Mouse (Mus musculus) liver, embryonic 13.5 days (tissue): ENCODE measurements around the gene Nxt1. TPM values are rescaled to one million over a fixed set of nuclear protein-coding genes. Genes with fewer than 3 reads are reported as not detected.

Experiments used
- ATAC-seq: fragments of 200-750 bp; cut with Nextera tagmentation; 2 replicates; pipeline ENCODE4 v1.8.0; 2017; ENCODE audit warnings: low read depth, mild to moderate bottlenecking, moderate number of reproducible peaks, moderate library complexity
- DNase-seq: peaks from one replicate; pipeline ENCODE4 v3.0.0; 2022
- H3K27ac ChIP-seq: fragments of 300-500 bp; sonication (generic); 2 replicates; pipeline ENCODE4 v1.5.1; 2015; ENCODE audit warnings: moderate library complexity, mild to moderate bottlenecking, inconsistent platforms
- H3K27me3 ChIP-seq: fragments of 300-500 bp; sonication (generic); 2 replicates; pipeline ENCODE4 v1.6.1; 2015; ENCODE audit warnings: mild to moderate bottlenecking, inconsistent platforms
- H3K36me3 ChIP-seq: fragments of 300-500 bp; sonication (generic); 2 replicates; pipeline ENCODE4 v1.6.1; 2015; ENCODE audit warnings: mild to moderate bottlenecking, inconsistent platforms
- H3K4me1 ChIP-seq: fragments of 300-500 bp; sonication (generic); replicated peaks from 2 replicates; pipeline ENCODE4 v1.6.1; 2015; ENCODE audit warnings: inconsistent platforms
- H3K4me2 ChIP-seq: fragments of 300-500 bp; sonication (generic); 2 replicates; pipeline ENCODE4 v1.6.1; 2015; ENCODE audit warnings: inconsistent platforms, mild to moderate bottlenecking, moderate library complexity
- H3K4me3 ChIP-seq: fragments of 300-500 bp; sonication (generic); replicated peaks from 2 replicates; pipeline ENCODE4 v1.5.1; 2015; ENCODE audit warnings: mild to moderate bottlenecking, inconsistent platforms
- H3K9ac ChIP-seq: fragments of 300-500 bp; sonication (generic); 2 replicates; pipeline ENCODE4 v1.6.1; 2015; ENCODE audit warnings: mild to moderate bottlenecking, inconsistent platforms
- H3K9me3 ChIP-seq: fragments of 300-500 bp; sonication (generic); replicated peaks from 2 replicates; pipeline ENCODE4 v1.6.1; 2016; ENCODE audit warnings: inconsistent platforms
- WGBS: fragments of 180-500 bp; shearing (Covaris S2); methylation state at CpG from one replicate; pipeline ENCODE4 v1.1.7; 2015; ENCODE audit not compliant: insufficient replicate concordance; 5-methylcytosine and 5-hydroxymethylcytosine counted together
- polyA plus RNA-seq: library from polyadenylated mRNA; unstranded; fragments of >200 nt; fragmentation: Nextera tagmentation; extraction: Ambion mirVana; gene quantifications from 2 replicates; pipeline ENCODE4 v1.2.1, GENCODE M21; 2015

The Nxt1 gene
- polyA plus RNA-seq, 1 experiment from 2014 or later = 64.2 TPM

DNA sequence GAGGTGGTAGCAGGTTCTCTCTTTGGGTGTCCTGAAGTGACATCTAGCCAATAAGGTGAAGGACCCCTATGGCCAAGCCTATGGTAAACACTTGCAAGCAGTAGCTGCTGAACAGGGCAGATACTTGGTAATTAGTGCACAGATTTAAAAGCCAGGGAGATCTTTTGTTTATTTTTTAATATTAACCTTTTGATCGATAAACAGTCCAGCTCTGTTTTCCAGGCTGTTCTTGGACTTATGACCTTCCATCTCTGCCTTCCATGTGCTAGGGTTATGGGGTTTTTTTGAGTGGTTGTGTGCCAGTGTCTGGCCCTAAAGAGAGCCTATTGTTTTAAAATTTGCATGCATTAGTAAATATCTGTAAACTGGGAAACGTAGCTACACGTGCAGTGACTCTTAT lies 17.9 kb downstream of the Nxt1 start:
- Histone ChIP-seq H3K4me2 (no peak overlapping the region), H3K9me3 (no peaks in the 10 kb centered on the region), H3K27me3 (no peaks in the 10 kb centered on the region), H3K36me3 (peaks cover 60% of the 10 kb centered on the region), H3K9ac (no peak overlapping the region), H3K4me3 (no peak overlapping the region), H3K4me1 (peaks cover 6% of the 10 kb centered on the region; the same call in 1 of the 2 replicates), H3K27ac (no peak overlapping the region)
- DNase-seq = no peak
- WGBS = 79% methylated on average over 3 of the region's 3 CpGs
- no peak for ATAC-seq

DNA sequence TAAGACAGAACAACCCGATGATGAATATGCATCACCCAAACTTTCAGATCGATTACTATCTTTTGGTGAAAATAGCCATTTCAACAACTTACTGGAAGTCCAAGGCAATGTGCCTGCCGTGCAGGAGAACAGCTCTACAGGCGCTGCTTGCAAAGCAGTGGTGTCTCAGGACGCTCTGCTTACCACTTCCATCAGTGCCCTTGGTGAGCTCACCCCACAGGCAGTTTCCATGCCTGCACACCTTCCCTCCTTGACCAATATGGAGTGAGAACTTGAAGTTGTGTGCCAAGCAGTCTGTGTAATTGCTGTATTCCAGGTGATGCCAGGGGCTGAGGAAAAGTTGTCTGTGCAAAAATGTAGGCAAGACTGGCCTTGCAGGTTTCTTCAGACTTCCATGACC lies 18.4 kb downstream of the Nxt1 start:
- H3K4me3 ChIP-seq = no peak overlapping the region
- H3K36me3 ChIP-seq = peaks cover 60% of the 10 kb centered on the region
- H3K27me3 ChIP-seq = no peaks in the 10 kb centered on the region
- no peaks in the 10 kb centered on the region for H3K9me3 ChIP-seq
- H3K27ac ChIP-seq = no peak overlapping the region
- ATAC-seq (no peak), DNase-seq (no peak)
- WGBS = 78% methylated on average over 5 of the region's 5 CpGs
- no peak overlapping the region for H3K9ac ChIP-seq
- H3K4me1 ChIP-seq = peaks cover 6% of the 10 kb centered on the region; the same call in 1 of the 2 replicates
- no peak overlapping the region for H3K4me2 ChIP-seq

DNA sequence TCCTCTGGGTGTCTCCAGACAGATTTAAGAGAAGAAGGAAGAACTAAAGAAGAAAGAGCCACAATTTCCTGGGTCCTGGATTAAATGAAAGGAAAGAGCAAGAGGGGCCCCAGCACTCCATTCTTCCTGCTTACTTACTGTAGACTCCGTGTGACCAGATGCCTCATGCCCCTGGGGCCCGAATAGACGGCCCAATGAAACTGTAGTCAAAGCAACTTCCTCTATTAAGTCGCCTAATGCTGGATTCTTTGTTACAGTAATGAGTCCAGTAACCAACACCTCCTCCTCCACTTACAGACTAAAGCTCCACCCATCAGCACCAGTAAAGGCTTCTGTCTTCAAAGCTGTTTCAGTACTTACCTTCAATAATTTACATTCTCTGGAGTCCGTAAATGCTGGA lies 26.2 kb downstream of the Nxt1 start:
- peaks cover 8% of the 10 kb centered on the region; the same call in 1 of the 2 replicates for H3K36me3 ChIP-seq
- ATAC-seq (no peak), DNase-seq (no peak)
- no peaks in the 10 kb centered on the region for H3K9me3 ChIP-seq
- 55% methylated on average over 5 of the region's 5 CpGs for WGBS
- H3K9ac ChIP-seq = no peak overlapping the region
- no peak overlapping the region for H3K4me3 ChIP-seq
- no peak overlapping the region for H3K27ac ChIP-seq
- H3K4me2 ChIP-seq = no peak overlapping the region
- no peaks in the 10 kb centered on the region for H3K4me1 ChIP-seq
- H3K27me3 ChIP-seq = no peaks in the 10 kb centered on the region

GRCm38 (mm10) chr2:148706409-148707201 lies 34.2 kb downstream of the Nxt1 start:
- Histone ChIP-seq H3K4me1 (no peaks in the 10 kb centered on the region), H3K27me3 (no peaks in the 10 kb centered on the region), H3K9me3 (no peaks in the 10 kb centered on the region), H3K36me3 (no peaks in the 10 kb centered on the region), H3K4me3 (no peak overlapping the region), H3K4me2 (no peak overlapping the region), H3K9ac (no peak overlapping the region), H3K27ac (no peak overlapping the region)
- WGBS = 74% methylated on average over 15 of the region's 15 CpGs
- no peak for ATAC-seq
- DNase-seq = no peak

- DNase-seq = no peak
- no peak overlapping the region for H3K4me3 ChIP-seq
- H3K4me1 ChIP-seq = no peaks in the 10 kb centered on the region
- no peak for ATAC-seq
- no peaks in the 10 kb centered on the region for H3K27me3 ChIP-seq
- no peak overlapping the region for H3K4me2 ChIP-seq
- no peaks in the 10 kb centered on the region for H3K36me3 ChIP-seq
- no peak overlapping the region for H3K9ac ChIP-seq
- 67% methylated on average over 6 of the region's 6 CpGs for WGBS
- no peak overlapping the region for H3K27ac ChIP-seq
- H3K9me3 ChIP-seq = no peaks in the 10 kb centered on the region
Measured at GRCm38 (mm10) chr2:148707202-148707530, 34.8 kb downstream of the Nxt1 start.

- no peaks in the 10 kb centered on the region for H3K36me3 ChIP-seq
- ATAC-seq = no peak
- H3K9me3 ChIP-seq = no peaks in the 10 kb centered on the region
- H3K4me2 ChIP-seq = no peak overlapping the region
- no peaks in the 10 kb centered on the region for H3K27me3 ChIP-seq
- no peak overlapping the region for H3K4me3 ChIP-seq
- H3K9ac ChIP-seq = no peak overlapping the region
- no peak for DNase-seq
- H3K27ac ChIP-seq = no peak overlapping the region
- 52% methylated on average over 3 of the region's 3 CpGs for WGBS
- no peaks in the 10 kb centered on the region for H3K4me1 ChIP-seq
Measured at GRCm38 (mm10) chr2:148712326-148712725, 39.9 kb downstream of the Nxt1 start.

DNA sequence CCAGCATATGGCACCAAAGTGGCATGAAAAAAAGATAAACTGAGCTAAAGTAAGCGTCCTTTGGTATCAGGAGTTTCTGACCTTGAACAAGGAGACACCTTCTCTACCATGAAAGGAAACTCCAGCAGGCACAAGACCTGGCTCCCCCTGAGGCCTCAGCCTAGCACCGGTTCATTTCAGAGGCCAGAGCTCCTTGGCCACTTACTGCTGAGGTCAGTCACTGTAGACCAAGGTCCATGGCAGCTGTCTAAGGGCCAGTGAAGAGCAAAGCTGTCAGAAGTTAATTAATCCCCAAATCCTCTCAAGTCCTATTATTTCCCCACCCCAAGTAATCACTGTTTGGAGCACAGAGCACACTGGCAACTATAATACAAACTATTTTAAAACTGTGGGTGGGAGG lies 44.7 kb downstream of the Nxt1 start:
- H3K27ac ChIP-seq = no peak overlapping the region
- H3K36me3 ChIP-seq = no peaks in the 10 kb centered on the region
- 56% methylated on average over 2 of the region's 2 CpGs for WGBS
- DNase-seq = no peak
- no peak for ATAC-seq
- H3K27me3 ChIP-seq = no peaks in the 10 kb centered on the region
- H3K4me3 ChIP-seq = no peak overlapping the region
- H3K4me2 ChIP-seq = no peak overlapping the region
- H3K9ac ChIP-seq = no peak overlapping the region
- no peaks in the 10 kb centered on the region for H3K9me3 ChIP-seq
- H3K4me1 ChIP-seq = no peaks in the 10 kb centered on the region

- H3K27ac ChIP-seq = no peak overlapping the region
- no peak overlapping the region for H3K4me3 ChIP-seq
- 36% methylated on average over 2 of the region's 2 CpGs for WGBS
- no peak overlapping the region for H3K9ac ChIP-seq
- no peaks in the 10 kb centered on the region for H3K4me1 ChIP-seq
- H3K27me3 ChIP-seq = no peaks in the 10 kb centered on the region
- H3K4me2 ChIP-seq = no peak overlapping the region
- no peak for ATAC-seq
- no peaks in the 10 kb centered on the region for H3K36me3 ChIP-seq
- no peaks in the 10 kb centered on the region for H3K9me3 ChIP-seq
- DNase-seq = no peak
Measured at GRCm38 (mm10) chr2:148719271-148719995, 47.0 kb downstream of the Nxt1 start.

Other genes with a start within 250 kb of the Nxt1 start
- 2.1 and 2.3 TPM in 2 replicates for gene Cd93, start 229.0 kb upstream of the Nxt1 start, polyA plus RNA-seq
- 7.3 and 9.2 TPM in 2 replicates for gene Gzf1, start 8.4 kb downstream of the Nxt1 start, polyA plus RNA-seq
- 0.36 and 0.39 TPM in 2 replicates for gene Napb, start 59.9 kb downstream of the Nxt1 start, polyA plus RNA-seq
- not detected in 2 replicates for gene Cstl1, start 77.8 kb downstream of the Nxt1 start, polyA plus RNA-seq
- gene Cst11, start 98.9 kb downstream of the Nxt1 start, polyA plus RNA-seq = not detected in 2 replicates
- not detected in 2 replicates for gene 8030411F24Rik, start 109.4 kb downstream of the Nxt1 start, polyA plus RNA-seq
- not detected in 2 replicates for gene Cst12, start 116.8 kb downstream of the Nxt1 start, polyA plus RNA-seq
- gene Cst8, start 126.2 kb downstream of the Nxt1 start, polyA plus RNA-seq = not detected in 2 replicates
- gene Cst13, start 147.5 kb downstream of the Nxt1 start, polyA plus RNA-seq = not detected in 2 replicates
- 0.28 and 0.40 TPM in 2 replicates for gene Cst9, start 162.5 kb downstream of the Nxt1 start, polyA plus RNA-seq
- gene 9230104L09Rik, start 192.4 kb downstream of the Nxt1 start, polyA plus RNA-seq = not detected in 2 replicates
- gene Cst3, start 203.1 kb downstream of the Nxt1 start, polyA plus RNA-seq = 128 and 144 TPM in 2 replicates